Mouse (Mus musculus): Measurements from ENCODE around the gene Stk33. TPM values are rescaled to one million over a fixed set of nuclear protein-coding genes. Genes with fewer than 3 reads are reported as not detected.

Gene Stk33
- polyA plus RNA-seq, 1 experiment, result 0.08 TPM

GRCm38 (mm10) chr7:109275901-109276300, 163.0 kb downstream of the Stk33 start:
- TF ChIP-seq CTCF (conservative IDR thresholded peaks at IDR 0.05; ENCODE audit: insufficient read depth, insufficient read length, low read depth, low read length) (no peak), POLR2A (IDR thresholded peaks at IDR 0.05; ENCODE audit: low read depth, low read length) (no peak)
- WGBS, result 84% methylated on average over 4 of the region's 4 CpGs

DNA sequence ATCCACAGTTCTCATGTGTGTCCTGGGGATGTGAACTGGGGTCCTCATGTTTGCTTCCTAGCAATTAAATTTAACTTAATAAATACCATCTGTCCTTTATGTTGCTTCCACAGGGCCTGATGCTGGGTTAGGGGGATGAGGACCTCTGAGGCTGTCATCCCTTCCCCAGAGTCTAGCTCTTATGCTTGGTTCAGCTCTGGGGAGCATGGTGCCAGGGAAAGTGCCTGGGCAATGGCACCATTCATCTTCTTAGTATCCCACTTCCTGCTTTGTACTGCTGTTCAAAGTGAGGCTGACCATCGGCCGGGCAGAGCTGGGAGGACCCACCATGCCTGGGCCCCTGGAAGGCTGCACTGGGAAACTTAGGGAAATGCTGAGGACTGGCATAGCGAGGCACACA, 163.7 kb downstream of the Stk33 start:
- no peaks in the 10 kb centered on the region for H3K27me3 ChIP-seq (replicated peaks; ENCODE audit: control insufficient read depth, insufficient read depth, low read length)
- 90% methylated on average over 3 of the region's 3 CpGs for WGBS

More at GRCm38 (mm10) chr7:109275901-109276300, 163.0 kb downstream of the Stk33 start:
- no peak for DNase-seq
- H3K4me3 ChIP-seq (ENCODE audit: insufficient read depth, low read depth, low read length), result no peak overlapping the region
- H3K27ac ChIP-seq (ENCODE audit: insufficient read depth, low read depth, low read length), result no peak overlapping the region
- no peaks in the 10 kb centered on the region for H3K4me1 ChIP-seq (ENCODE audit: control insufficient read depth, insufficient read depth, low read length)
- H3K36me3 ChIP-seq (ENCODE audit: control insufficient read depth, insufficient read depth, low read length), result no peaks in the 10 kb centered on the region
- H3K27me3 ChIP-seq (replicated peaks; ENCODE audit: control insufficient read depth, insufficient read depth, low read length), result no peaks in the 10 kb centered on the region

DNA sequence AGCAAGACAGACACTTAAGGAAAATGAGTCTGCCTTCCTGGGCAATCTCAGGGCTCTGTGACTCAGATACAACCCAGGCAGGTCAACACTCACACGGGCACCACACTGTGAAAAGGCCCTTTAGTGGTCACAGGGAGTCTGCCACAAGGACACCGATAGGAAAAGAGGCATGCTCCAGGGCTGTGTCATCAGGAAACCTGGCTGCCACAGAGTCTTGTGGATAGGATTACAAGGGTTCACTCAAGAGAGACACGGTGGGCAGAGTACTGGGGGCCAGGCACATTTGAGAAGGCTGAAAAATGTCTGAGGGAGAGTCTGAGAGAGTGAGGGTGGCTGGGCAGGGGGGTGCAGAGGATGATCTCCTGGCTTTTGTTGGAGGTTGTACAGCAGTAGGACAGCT, 164.6 kb downstream of the Stk33 start:
- H3K36me3 ChIP-seq (ENCODE audit: control insufficient read depth, insufficient read depth, low read length), result no peaks in the 10 kb centered on the region
- no peak overlapping the region for H3K4me3 ChIP-seq (ENCODE audit: insufficient read depth, low read depth, low read length)
- no peaks in the 10 kb centered on the region for H3K27me3 ChIP-seq (replicated peaks; ENCODE audit: control insufficient read depth, insufficient read depth, low read length)
- 35% methylated on average over 3 of the region's 3 CpGs for WGBS
- H3K4me1 ChIP-seq (ENCODE audit: control insufficient read depth, insufficient read depth, low read length), result no peaks in the 10 kb centered on the region
- H3K27ac ChIP-seq (ENCODE audit: insufficient read depth, low read depth, low read length), result no peak overlapping the region
- no peak for DNase-seq
- TF ChIP-seq CTCF (conservative IDR thresholded peaks at IDR 0.05; ENCODE audit: insufficient read depth, insufficient read length, low read depth, low read length) (no peak), POLR2A (IDR thresholded peaks at IDR 0.05; ENCODE audit: low read depth, low read length) (no peak)

More for the DNA sequence above, 163.7 kb downstream of the Stk33 start:
- no peak overlapping the region for H3K27ac ChIP-seq (ENCODE audit: insufficient read depth, low read depth, low read length)
- TF ChIP-seq CTCF (conservative IDR thresholded peaks at IDR 0.05; ENCODE audit: insufficient read depth, insufficient read length, low read depth, low read length) (no peak), POLR2A (IDR thresholded peaks at IDR 0.05; ENCODE audit: low read depth, low read length) (no peak)
- no peak for DNase-seq
- no peaks in the 10 kb centered on the region for H3K36me3 ChIP-seq (ENCODE audit: control insufficient read depth, insufficient read depth, low read length)
- H3K4me3 ChIP-seq (ENCODE audit: insufficient read depth, low read depth, low read length), result no peak overlapping the region
- no peaks in the 10 kb centered on the region for H3K4me1 ChIP-seq (ENCODE audit: control insufficient read depth, insufficient read depth, low read length)

- Histone ChIP-seq H3K4me1 (ENCODE audit: control insufficient read depth, insufficient read depth, low read length) (no peaks in the 10 kb centered on the region), H3K27me3 (replicated peaks; ENCODE audit: control insufficient read depth, insufficient read depth, low read length) (no peaks in the 10 kb centered on the region), H3K36me3 (ENCODE audit: control insufficient read depth, insufficient read depth, low read length) (no peaks in the 10 kb centered on the region), H3K27ac (ENCODE audit: insufficient read depth, low read depth, low read length) (no peak overlapping the region), H3K4me3 (ENCODE audit: insufficient read depth, low read depth, low read length) (no peak overlapping the region)
- WGBS, result 50% methylated on average over 4 of the region's 4 CpGs
- DNase-seq, result peak; percentile 65
- TF ChIP-seq POLR2A (IDR thresholded peaks at IDR 0.05; ENCODE audit: low read depth, low read length) (no peak), CTCF (conservative IDR thresholded peaks at IDR 0.05; ENCODE audit: insufficient read depth, insufficient read length, low read depth, low read length) (no peak)
These were observed 169.8 kb downstream of the Stk33 start for GRCm38 (mm10) chr7:109269046-109269445.

GRCm38 (mm10) chr7:109267370-109267769, 171.5 kb downstream of the Stk33 start:
- H3K36me3 ChIP-seq (ENCODE audit: control insufficient read depth, insufficient read depth, low read length), result no peaks in the 10 kb centered on the region
- no peak overlapping the region for H3K27ac ChIP-seq (ENCODE audit: insufficient read depth, low read depth, low read length)
- TF ChIP-seq POLR2A (IDR thresholded peaks at IDR 0.05; ENCODE audit: low read depth, low read length) (no peak), CTCF (conservative IDR thresholded peaks at IDR 0.05; ENCODE audit: insufficient read depth, insufficient read length, low read depth, low read length) (no peak)
- H3K4me1 ChIP-seq (ENCODE audit: control insufficient read depth, insufficient read depth, low read length), result no peaks in the 10 kb centered on the region
- H3K4me3 ChIP-seq (ENCODE audit: insufficient read depth, low read depth, low read length), result no peak overlapping the region
- H3K27me3 ChIP-seq (replicated peaks; ENCODE audit: control insufficient read depth, insufficient read depth, low read length), result no peaks in the 10 kb centered on the region
- DNase-seq, result no peak
- 57% methylated on average over 4 of the region's 4 CpGs for WGBS

GRCm38 (mm10) chr7:109266181-109266580, 172.7 kb downstream of the Stk33 start:
- 70% methylated on average over 1 of the region's 1 CpGs for WGBS
- no peak overlapping the region for H3K4me3 ChIP-seq (ENCODE audit: insufficient read depth, low read depth, low read length)

GRCm38 (mm10) chr7:109265606-109266005, 173.3 kb downstream of the Stk33 start:
- DNase-seq, result no peak
- no peaks in the 10 kb centered on the region for H3K36me3 ChIP-seq (ENCODE audit: control insufficient read depth, insufficient read depth, low read length)
- no peaks in the 10 kb centered on the region for H3K4me1 ChIP-seq (ENCODE audit: control insufficient read depth, insufficient read depth, low read length)
- H3K4me3 ChIP-seq (ENCODE audit: insufficient read depth, low read depth, low read length), result no peak overlapping the region
- H3K27ac ChIP-seq (ENCODE audit: insufficient read depth, low read depth, low read length), result no peak overlapping the region
- H3K27me3 ChIP-seq (replicated peaks; ENCODE audit: control insufficient read depth, insufficient read depth, low read length), result no peaks in the 10 kb centered on the region
- TF ChIP-seq CTCF (conservative IDR thresholded peaks at IDR 0.05; ENCODE audit: insufficient read depth, insufficient read length, low read depth, low read length) (no peak), POLR2A (IDR thresholded peaks at IDR 0.05; ENCODE audit: low read depth, low read length) (no peak)
- WGBS, result 87% methylated on average over 5 of the region's 5 CpGs

More at GRCm38 (mm10) chr7:109266181-109266580, 172.7 kb downstream of the Stk33 start:
- Histone ChIP-seq H3K27ac (ENCODE audit: insufficient read depth, low read depth, low read length) (no peak overlapping the region), H3K4me1 (ENCODE audit: control insufficient read depth, insufficient read depth, low read length) (no peaks in the 10 kb centered on the region), H3K27me3 (replicated peaks; ENCODE audit: control insufficient read depth, insufficient read depth, low read length) (no peaks in the 10 kb centered on the region), H3K36me3 (ENCODE audit: control insufficient read depth, insufficient read depth, low read length) (no peaks in the 10 kb centered on the region)
- no peak for TF ChIP-seq CTCF (conservative IDR thresholded peaks at IDR 0.05; ENCODE audit: insufficient read depth, insufficient read length, low read depth, low read length)
- TF ChIP-seq POLR2A (IDR thresholded peaks at IDR 0.05; ENCODE audit: low read depth, low read length), result no peak
- DNase-seq, result no peak
